Mouse (Mus musculus): Measurements from ENCODE around the gene Cpne6.

Gene Cpne6

DNA sequence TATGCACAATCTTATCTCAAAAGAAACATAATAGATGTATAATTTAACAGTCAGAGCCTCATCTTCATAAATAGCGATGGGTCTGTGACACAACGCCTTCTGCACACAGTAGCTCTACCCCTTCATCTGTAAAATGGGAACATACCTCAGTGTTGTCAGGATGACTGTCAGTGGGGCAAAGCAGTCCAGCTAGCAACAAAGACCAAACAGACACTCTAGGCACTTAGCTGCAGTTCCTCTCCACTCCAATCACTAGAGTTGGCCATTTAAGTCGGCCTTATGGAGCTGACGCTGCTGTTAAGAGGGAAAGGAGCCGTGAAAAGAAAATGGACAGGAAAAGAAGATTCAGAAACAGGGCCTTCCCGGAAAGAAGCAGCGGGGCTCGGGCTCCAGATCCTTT is 41.5 kb downstream of the Cpne6 start:
- no peak for DNase-seq (ENCODE audit: low spot score in 2 of 2)

DNA sequence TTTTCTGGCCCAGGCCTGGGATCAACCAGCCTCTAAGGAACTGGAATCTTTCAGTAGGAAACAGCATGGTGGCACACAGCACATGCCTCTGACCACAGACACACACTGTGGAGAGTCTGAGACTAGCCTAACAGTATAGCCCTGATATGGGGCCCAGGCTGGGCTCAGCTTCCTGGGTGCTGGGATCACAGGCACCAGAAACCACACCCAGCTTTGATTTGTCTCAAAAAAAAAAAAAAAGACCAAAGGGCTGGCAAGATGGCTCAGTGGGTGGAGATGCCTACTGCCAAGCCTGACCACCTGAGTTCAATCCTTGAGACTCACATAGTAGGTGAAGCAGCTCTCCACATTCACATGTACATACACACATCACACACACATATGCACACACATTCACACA is 44.4 kb downstream of the Cpne6 start:
- DNase-seq (ENCODE audit: low spot score in 2 of 2): no peak

DNA sequence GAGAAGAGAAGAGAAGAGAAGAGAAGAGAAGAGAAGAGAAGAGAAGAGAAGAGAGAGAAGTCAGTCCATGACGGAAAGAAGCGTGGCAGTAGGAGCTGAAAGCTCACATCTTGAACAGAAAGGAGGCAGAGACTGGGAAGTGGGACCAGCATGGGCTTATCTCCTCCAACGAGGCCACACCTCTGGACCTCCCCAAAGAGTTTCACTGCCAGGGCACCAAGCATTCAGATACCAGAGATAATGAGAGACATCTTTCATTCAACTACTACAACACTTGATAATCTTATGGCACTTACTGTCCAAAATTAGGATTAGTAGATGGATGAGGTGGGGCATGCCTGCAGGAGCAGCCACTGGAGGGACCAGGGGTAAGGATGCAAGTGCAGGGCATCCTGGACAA is 45.5 kb downstream of the Cpne6 start:
- DNase-seq (ENCODE audit: low spot score in 2 of 2): no peak

DNA sequence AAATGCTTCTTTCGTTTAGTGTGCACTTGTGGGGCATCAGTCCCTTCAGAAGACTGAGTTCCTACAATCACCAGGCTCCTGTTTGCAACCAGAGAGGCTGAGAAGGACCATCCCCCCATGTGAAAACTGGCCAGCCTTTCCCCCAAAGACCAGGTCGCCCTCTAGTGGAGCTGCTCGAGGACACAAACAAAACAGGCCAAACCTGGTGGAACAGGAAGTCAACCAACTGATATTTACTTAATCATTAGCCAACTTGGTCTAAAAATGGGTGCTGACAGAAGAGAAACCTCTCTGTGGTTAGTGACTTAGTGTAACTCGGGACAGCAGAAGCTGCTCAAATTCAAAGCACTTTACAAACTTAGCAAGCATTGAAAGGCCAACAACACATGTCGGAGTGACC is 46.8 kb downstream of the Cpne6 start:
- DNase-seq (ENCODE audit: low spot score in 2 of 2): peak in 1 of 2 experiments; percentile 56

DNA sequence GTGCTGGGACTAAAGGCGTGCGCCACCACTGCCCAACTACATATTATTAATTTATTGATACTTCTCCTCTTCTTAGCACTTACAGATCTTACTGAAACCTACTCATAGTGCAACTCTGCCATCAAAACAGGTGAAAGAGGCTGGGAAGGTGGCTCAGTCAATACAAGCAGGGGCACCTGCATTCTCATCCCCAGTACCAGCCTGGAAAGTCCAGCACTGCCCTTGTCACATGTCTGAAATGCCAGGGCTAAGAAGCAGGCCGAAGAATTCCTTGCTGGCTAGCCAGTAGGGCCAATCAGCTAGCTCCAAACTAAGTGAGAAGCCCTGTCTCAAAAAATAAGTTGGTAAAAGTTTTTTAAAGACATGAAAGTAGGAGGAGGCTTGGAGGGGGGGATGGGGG is 47.3 kb downstream of the Cpne6 start:
- no peak for DNase-seq (ENCODE audit: low spot score in 2 of 2)

DNA sequence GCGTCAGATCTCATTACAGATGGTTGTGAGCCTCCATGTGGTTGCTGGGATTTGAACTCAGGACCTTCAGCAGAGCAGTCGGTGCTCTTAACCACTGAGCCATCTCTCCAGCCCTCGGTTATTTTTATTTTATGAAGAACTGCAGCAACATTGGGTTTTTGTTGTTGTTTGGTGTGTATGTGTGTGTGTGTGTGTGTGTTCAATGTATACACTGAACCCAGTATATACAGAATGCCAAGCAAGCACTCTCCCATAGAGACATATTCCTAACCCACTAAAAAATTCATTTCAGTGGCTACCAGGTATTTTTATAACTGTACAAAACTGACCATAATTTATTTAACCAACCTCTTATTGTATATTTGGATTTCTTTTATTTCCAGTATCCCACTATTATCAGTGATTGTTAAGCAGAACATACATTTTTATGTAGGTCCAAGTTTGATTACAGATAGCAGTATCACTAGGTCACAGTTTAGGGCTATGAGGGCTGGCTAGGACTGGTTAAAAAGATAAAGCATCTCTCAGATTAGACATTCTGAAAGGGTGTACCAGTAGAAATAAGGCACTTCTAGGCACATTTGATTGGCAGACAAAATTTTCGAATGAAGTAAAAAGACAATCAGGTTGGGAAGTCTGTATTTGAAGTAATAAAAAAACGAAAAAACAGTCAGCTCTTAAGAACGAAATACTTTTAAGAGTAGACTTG is 48.6 kb downstream of the Cpne6 start:
- no peak for DNase-seq (ENCODE audit: low spot score in 2 of 2)

DNA sequence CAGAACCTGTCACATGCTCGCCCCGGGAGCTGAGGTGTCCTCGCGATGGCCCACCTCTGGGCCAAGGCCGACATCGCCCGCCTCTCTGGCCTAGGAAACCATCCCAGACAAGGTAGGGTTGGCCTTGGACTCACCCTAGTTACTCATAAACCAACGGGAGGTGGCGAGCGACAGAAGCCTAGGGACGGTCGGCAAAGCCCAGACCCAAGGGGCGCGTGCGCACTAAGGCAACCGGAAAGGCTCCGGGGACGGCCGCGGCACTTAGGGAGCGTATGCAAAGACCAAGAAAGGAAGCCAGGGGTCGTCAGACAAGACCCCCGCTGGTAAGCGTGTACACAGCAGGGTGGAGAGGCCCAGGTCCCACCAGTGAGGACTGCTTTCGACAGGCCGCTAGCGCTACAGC is 49.6 kb downstream of the Cpne6 start, which contains the start of gene Dcaf11:
Gene Dcaf11 (plus strand): TSS at position 208 of the 403 bp plus-strand sequence.
- peak; percentile 81 to 83 for DNase-seq (ENCODE audit: low spot score in 2 of 2)

DNA sequence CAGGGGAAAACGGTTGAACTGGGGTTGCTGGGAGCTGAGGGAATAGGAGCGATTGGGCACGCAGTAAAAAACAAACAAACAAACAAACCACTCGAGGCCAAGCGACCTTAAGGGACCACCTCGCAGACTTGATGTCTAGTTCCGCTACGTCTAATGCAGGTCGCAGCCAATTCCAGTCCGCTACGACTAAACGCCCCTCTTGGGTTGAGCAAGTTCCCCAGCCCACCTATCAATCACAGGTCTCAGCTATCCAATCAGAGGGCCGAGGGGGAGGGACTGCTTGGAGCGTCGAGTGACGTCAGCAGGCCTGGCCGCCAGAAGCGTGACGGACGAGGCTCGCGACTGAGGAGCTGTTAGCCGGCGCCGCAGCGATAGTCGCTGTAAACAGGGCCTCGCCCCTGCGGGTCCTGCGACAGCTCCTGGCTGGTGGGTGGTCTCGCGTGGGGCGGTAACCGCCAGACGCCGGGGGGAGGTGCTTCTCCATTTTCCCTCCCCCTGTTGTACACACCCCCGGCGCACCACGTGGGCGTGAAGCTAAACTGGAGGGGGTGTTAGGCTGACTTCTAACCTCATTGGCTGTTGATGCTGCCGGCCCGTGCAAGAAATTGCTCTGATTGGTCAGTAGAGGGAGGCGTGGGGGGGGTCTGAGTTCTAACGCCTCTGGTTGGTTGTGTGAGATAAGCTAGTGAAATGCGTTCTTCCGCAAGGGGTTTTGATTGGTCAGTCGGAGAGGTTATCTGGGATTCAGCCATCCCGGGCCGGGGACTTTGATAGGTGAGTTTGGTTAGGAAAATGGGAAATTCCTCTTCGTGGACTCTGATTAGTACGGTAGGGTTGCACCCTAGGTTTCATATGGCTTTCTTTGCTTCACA is 50.2 kb downstream of the Cpne6 start, which contains the start of gene A730061H03Rik:
Gene A730061H03Rik (minus strand): TSS at position 205 of the 872 bp plus-strand sequence.
- peak; percentile 97 to 99 for DNase-seq (ENCODE audit: low spot score in 2 of 2)

DNA sequence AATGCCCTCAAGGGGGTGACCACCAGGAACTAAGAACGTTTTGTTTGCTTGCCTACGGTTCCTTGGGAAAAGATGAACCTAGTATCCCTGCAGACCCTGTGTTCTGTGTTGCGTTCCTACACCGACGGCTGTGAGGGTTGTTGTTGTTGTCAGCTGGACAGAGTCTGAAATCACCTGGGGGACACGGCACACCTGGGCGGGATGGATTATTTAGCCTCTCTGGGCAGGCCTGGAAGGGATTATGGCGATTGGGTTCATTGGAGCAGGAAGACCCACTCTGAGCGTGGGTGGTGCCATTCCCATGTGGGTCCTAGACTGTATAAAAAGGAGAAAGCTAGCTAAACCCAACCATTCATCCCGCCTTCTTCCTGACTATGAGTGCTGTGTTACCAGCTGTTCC is 51.6 kb downstream of the Cpne6 start:
- no peak for DNase-seq (ENCODE audit: low spot score in 2 of 2)

DNA sequence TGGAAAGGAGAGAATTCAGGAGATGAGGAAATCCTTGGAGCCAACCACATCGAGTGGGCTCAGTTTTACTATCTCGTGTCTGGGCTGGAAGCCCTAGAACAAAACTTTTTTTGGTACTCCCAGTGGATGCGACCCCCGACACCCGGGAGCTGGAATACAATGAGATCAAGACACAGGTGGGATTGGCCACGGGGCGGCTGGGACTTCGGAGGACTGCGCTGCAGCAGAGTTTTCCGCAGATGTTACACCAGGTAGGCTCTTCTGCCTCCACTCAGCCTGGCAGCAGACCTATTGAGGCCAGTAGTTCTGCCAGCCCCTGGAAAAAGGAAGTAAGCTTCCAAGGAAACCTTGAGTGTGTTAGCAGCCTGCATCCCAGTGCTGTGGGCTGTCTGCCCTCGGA is 53.0 kb downstream of the Cpne6 start:
- DNase-seq (ENCODE audit: low spot score in 2 of 2): no peak

DNA sequence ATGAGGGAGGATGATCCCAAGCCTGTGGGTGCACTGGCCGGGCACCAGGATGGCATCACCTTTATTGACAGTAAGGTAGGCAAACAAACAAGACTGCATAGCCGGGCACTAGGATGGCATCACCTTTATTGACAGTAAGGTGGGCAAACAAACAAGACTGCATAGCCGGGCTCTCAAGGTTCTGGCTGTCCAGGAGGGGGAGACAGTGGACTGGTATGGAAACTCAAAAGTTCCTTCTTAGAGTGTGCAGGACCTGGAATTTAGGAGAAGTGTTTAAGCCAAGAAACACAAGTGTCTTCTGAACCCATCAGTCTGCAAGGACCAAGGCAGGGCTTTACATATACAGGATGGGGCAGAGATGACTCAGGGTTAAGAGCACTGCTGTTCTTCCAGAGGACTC is 55.5 kb downstream of the Cpne6 start:
- no peak for DNase-seq (ENCODE audit: low spot score in 2 of 2)

Measured in frontal cortex, postnatal 14 days (tissue).